Mouse (Mus musculus) spleen, postnatal 14 days (tissue): ENCODE data around the gene Hemk1.
"Not testable (repeated sequence)": the region's sequence is repeated elsewhere in the genome, so short reads cannot be mapped to it uniquely, and the experiment has no call there.

ENCODE experiments used
- DNase-seq, 2 experiments: peaks; one replicate each; pipeline ENCODE4 v3.0.0; 2021 to 2022; ENCODE audit warnings: low spot score in 2 of 2

The Hemk1 gene

GRCm38 (mm10) chr9:107308346-107309000, 29.7 kb downstream of the Hemk1 start:
- no peak for DNase-seq

- DNase-seq: peak in 1 of 2 experiments; percentile 47
These were observed 30.3 kb downstream of the Hemk1 start for GRCm38 (mm10) chr9:107307886-107308285.

GRCm38 (mm10) chr9:107307099-107307872, 30.9 kb downstream of the Hemk1 start:
- no peak for DNase-seq

GRCm38 (mm10) chr9:107306673-107307072, 31.5 kb downstream of the Hemk1 start:
- DNase-seq: not testable (repeated sequence)

GRCm38 (mm10) chr9:107305601-107306542, 32.3 kb downstream of the Hemk1 start:
- DNase-seq: no peak

GRCm38 (mm10) chr9:107305012-107305411, 33.1 kb downstream of the Hemk1 start:
- no peak for DNase-seq

- no peak for DNase-seq
These were observed 33.8 kb downstream of the Hemk1 start for GRCm38 (mm10) chr9:107304383-107304782.

- no peak for DNase-seq
These were observed 34.2 kb downstream of the Hemk1 start for GRCm38 (mm10) chr9:107303900-107304299.

- DNase-seq: no peak
These were observed 34.9 kb downstream of the Hemk1 start for GRCm38 (mm10) chr9:107303121-107303820.

- no peak for DNase-seq
These were observed 35.6 kb downstream of the Hemk1 start for GRCm38 (mm10) chr9:107302592-107302991.

- DNase-seq: no peak
These were observed 36.4 kb downstream of the Hemk1 start for GRCm38 (mm10) chr9:107301554-107302331.

- DNase-seq: no peak
These were observed 37.8 kb downstream of the Hemk1 start for GRCm38 (mm10) chr9:107300224-107300973.

- no peak for DNase-seq
These were observed 38.4 kb downstream of the Hemk1 start for GRCm38 (mm10) chr9:107299783-107300182.

- DNase-seq: no peak
These were observed 39.3 kb downstream of the Hemk1 start for GRCm38 (mm10) chr9:107298876-107299275.

- no peak for DNase-seq
These were observed 39.9 kb downstream of the Hemk1 start for GRCm38 (mm10) chr9:107298059-107298780.

GRCm38 (mm10) chr9:107297658-107298057, 40.5 kb downstream of the Hemk1 start:
- DNase-seq: no peak

GRCm38 (mm10) chr9:107297059-107297458, 41.1 kb downstream of the Hemk1 start:
- no peak for DNase-seq

GRCm38 (mm10) chr9:107296501-107296965, 41.6 kb downstream of the Hemk1 start:
- DNase-seq: peak; percentile 83 to 84

GRCm38 (mm10) chr9:107296041-107296440, 42.1 kb downstream of the Hemk1 start:
- no peak for DNase-seq

GRCm38 (mm10) chr9:107296016-107296040, 42.3 kb downstream of the Hemk1 start, which contains the start of gene Cish:
Cish (plus strand) TSS chr9:107296026.
- no peak for DNase-seq
